Mouse (Mus musculus) c-Kit-positive CD71-negative TER-119-negative erythroid progenitor cells, embryonic 14.5 days (primary cell): ENCODE results near the gene Snorc.
"Not testable (repeated sequence)": the region's sequence is repeated elsewhere in the genome, so short reads cannot be mapped to it uniquely, and the experiment has no call there.

Experiments used
- DNase-seq: peaks from one replicate; pipeline ENCODE4 v3.0.0-alpha.2; 2013; ENCODE audit warnings: low read depth

The Snorc gene

DNA sequence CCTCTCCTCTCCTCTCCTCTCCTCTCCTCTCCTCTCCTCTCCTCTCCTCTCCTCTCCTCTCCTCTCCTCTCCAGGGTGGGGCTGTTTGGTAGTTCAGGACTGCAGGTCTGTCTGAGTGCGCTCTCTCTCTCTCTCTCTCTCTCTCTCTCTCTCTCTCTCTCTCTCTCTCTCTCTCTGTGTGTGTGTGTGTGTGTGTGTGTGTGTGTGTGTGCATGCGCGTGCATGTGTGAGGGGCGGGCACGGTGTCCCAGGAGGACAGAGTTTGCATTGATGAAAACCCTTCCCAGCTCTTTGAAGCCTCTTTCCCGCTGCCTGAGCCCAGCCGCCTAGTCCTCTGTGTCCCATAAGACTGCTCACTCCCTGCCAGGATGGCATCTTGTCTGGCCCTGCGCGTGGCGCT lies at the start of gene Snorc:
Gene Snorc (plus strand): TSS at position 301 of the 400 bp plus-strand sequence.
- DNase-seq, result not testable (repeated sequence)

DNA sequence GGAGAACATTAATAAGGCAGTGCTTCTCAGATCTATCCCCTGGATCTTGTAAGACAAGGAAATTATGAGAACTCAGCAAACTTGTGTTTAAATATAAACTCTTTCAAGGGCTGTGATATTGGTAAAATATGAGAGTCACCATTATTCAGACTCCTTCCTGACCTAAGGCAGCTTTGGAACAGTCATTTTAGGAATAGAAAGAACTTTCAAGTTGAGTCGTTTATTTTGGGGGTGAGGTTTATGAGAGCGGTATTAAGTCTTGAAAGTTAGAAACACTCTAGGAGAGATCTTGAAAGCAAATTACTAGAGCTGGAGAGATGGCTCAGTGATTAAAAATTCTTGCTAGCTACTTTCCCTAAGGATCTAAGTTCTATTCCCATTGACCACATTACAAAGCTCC lies 34.9 kb upstream of the Snorc start:
- DNase-seq, result no peak

DNA sequence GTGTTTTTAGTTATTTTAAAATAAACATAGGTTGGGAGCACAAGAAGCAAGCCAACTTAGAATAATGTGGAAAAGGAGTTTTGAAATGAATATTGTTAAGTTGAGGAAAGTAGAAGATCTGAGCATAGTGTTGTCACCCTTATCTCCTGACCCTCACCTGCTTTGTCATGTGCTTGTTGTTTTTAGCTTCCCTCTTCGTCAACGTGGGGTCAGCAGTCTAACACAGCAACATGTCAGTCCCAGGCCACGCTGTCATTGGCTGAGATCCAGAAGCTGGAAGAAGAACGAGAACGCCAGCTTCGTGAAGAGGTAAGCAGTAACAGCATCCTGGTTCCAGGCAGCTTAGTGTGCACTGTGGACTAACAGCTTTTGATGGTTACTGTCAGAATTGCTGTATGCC lies 33.5 kb upstream of the Snorc start:
- DNase-seq, result no peak

DNA sequence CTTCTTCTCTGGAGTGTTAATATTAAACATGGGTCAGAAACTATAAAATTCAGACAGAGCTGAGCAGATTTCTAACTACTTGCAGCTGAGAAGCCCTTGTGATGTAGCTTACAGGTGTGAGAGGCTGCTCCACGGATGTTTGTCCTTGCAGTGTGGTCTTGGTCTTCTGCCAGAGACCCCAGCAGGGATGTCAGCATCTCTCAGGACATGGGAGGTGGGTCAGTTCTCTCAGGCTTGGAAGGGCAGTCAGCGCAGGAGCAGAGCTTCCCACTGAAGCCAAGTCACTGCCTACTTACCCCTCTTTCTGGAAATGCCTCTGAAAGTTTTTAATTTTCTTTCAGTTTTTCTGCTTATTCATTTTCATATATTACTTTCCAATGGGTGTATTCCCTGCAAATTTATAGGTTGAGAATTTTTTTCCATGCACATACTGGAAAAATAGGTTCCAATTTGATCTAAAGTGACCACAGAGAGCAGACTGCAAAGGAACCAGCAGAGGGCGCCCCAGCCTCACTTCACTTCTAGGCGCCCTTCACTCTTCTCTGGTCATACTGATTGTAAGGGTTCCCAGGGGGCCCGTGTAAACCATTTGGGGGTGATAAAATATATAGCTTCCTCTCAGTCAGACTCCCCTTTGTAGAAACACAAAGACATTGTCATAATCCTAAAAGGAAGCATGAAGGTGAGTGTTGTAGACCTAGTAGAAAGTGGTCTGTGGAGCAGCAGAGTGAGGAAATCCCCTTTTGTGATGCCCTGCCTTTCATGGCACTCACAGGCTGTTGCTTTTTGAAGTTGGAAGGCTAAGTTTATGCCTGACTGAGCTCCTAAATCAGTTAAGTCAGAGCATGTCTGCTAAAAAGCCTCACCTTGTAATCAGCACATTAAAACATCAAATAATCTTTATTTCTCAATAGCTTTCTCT lies 22.6 kb upstream of the Snorc start:
- peak; percentile 42 for DNase-seq

DNA sequence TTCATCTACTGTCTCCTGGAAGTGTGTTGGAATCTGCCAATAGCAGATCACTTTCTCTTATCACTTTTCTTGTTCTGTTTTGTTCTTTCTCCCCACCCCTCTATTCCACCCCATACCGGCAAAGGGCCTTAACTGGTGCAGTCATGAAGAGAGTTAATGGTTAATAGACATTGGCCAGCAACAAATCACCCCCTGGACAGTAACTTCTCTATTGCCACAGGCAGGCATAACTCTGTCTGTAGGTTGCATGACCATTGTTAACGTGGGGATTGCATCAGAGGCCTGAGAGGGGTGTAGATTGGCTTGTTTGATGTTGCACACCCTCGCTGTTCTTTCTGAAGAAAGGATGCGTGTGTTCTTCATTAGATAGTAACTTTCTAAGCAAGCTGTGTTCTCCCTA lies 20.6 kb upstream of the Snorc start:
- no peak for DNase-seq

DNA sequence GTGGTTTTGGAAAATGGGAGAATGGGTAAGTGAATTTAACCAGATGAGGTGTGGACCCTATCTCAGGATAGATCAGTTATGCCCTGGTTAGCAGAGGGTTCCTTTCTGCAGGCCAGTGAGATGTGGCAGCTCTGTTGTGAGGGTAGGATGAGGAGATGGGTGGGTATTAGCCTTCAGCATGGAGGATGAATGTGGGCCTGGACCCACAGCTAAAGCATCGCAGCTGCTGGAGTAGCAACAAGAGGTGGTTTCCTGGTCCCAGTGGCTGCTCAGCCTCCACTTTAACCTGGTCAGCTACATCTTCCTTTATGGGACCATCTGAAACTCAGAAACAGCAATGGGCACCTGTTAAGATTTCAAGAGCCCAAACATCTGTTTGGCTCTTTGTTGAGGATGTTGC lies 13.6 kb upstream of the Snorc start:
- no peak for DNase-seq

DNA sequence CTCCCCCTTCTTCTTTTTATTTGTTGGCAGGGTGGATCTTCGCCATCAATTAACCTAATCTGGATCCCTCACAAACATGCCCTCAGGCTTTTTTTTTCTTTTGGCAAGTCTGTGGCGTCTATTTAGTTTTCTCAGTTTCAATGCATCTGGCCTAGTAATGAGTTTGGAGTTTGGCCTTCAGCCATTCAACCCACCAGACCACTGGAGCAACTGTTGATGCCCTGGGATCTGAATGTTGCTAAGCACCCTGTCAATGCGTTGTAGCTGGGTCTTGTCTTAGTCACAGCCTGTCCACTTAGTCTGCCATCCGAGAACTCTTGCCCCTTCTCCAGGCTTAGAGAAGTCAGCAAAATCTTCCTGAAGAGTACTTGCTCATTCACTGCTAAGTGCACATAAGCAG lies 12.0 kb upstream of the Snorc start:
- no peak for DNase-seq

DNA sequence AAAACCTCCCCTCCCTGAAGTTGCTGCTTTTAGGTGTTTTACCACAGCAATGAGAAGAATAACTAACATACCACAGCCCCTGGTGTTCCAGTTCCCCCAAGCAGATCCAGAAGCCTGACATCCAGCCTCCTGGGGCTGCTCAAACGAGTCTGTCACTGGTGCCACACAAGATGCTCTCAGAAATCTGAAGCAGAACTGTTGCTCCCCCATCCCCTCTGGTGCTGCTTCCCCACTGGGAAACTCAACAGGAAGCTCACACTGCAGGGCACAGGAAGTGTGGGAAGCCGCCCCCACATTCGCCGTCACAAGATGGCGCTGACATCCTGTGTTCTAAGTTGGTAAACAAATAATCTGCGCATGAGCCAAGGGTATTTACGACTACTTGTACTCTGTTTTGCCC lies 10.2 kb upstream of the Snorc start:
- not testable (repeated sequence) for DNase-seq

DNA sequence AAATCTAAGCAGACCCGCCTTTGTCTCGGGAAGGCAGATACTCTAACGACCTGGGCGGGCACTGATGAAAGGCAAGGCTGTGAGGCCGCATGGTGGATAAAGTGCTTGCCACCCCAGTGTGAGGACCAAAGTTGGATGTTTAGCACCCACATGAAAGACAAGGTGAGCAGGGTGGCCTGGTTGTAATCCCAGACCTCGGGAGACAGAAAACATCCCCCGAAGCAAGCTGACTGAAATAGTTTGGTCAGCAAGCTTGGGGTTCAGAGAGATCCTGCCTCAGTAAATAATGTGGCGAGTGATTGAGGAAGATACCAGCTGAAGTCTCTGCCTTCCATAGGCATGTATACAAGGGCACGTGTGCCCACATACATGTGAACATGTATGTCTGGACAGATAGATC lies 2.6 kb upstream of the Snorc start:
- DNase-seq, result no peak

DNA sequence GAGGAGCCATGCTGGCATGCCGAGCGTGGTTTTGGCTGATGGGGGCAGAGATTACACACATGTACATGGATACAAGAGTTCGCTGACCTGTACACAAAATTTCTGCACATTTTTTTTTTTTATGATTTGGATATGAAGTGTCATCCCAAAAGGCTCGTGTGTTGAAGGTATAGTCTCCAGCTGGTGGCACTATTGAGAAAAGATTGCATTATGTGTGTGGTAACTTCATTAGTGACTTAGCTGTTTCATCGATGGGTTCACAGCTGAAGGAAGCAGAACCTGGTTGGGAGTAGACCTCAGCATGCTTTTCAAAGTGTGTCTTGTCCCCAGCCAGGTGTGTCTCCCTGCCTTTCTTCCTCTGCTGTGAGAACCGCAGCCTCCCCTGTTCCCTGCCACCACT lies 1.8 kb upstream of the Snorc start:
- DNase-seq, result peak; percentile 14

DNA sequence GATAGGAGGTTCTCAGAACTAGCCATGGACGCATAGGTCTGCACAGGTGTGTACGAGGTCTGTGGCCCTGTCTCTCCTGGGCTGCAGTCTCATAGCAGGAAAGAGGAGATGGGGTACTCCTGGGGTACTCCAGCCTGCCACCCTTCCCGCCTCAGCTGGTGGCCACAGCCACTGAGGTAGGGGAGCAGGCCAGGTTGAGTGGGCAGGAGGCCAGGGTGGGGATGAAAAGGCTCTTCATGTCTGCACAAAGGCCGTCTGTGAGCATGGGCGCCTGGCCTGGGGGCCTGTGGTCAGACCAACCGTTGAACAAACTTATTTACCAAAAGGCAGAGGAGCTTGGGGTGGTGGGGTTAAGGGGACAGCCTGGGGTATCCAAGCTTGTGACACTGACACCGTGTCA lies 1.8 kb downstream of the Snorc start:
- no peak for DNase-seq

DNA sequence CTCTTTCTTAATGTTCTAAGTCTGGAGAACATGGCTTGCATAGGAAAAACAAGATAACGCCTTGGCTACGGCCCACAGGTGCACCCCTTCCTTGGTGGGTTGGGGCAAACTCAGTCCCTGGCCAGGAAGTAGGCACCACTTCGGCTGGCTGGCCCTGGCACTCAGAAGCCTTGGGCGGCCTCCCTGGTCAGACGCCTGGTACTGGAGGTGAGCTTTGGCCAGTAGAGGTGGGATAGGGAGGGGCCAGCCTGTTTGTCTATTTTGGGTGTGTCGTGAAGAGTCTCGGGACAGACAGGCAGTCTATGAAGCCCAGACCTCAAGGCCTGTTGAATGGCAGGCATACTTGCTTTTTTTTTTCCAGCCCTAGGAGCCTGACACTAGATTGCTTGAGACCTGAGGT lies 2.5 kb downstream of the Snorc start:
- DNase-seq, result no peak

DNA sequence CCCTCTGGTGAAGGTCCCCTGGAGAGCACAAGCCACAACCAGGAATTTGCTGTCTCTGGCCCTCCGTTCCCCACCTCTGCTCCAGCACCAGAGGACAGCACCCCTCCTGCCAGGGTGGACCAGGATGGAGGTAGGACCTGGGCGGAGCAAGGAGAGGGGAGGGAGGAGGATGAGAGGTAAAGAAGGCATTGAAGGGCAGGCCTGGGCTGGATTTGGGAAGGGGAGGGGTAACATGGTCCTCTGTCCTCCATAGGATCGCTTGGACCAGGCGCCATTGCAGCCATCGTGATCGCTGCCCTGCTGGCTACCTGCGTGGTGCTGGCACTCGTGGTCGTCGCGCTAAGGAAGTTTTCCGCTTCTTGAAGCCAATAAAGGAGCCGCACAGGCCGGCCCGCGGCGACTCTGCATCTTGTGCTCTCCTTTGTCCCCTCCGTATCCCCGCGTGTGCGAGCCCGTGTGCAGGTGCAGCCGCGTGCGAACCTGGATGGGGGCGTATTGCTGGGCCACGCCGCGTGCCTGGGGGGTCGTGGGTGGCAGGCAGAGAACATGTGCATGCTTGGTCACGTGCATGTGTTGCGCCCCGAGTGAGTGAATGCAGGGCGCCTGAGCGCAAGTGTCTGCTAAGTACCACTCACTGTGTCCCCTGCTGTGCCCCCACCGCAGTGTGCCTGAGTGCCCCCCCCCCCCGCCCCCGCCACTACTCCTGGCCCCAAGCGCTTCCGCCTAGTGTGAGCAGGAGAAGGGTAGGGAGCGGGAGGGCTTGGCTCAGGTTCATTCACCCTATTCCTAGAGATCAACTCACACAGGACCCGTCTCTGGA lies 5.2 kb downstream of the Snorc start:
- DNase-seq, result no peak

DNA sequence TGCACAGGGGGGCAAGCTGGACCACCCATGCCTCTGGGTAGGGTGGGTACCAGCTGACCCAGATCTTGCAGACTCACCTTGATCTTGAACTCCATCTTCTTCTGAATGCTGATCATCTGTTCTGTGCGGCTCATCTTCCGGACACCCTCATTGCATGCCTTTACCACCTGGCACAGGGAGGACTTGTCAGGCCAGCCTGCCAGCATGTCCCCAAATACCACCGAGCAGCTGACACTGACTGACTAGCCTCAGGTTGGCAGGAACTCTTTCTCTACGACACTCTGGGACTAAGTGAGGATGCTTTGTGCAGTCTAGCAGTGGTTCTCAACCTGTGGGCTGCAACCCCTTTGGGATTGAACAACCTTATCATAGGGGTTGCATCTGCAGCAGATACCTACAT lies 12.5 kb downstream of the Snorc start:
- no peak for DNase-seq

DNA sequence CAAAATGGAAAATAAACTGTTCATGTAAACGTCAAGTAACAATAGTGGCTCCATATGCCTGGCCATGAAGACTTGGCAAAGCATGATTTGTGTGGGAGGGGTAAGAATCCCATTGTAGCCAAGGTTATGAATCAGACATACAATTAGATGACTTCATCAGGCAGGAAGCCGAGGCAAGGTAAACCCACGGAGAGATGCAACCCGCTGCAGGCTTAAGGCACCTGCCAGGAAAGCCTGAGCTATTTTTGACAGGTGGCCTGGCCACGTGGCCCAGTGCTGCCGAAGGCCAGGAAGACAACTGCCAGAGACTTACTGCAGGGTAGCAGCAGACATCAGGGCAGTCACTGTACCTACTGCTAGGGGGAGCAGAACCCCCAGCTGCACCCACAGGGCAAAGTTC lies 16.3 kb downstream of the Snorc start:
- no peak for DNase-seq

DNA sequence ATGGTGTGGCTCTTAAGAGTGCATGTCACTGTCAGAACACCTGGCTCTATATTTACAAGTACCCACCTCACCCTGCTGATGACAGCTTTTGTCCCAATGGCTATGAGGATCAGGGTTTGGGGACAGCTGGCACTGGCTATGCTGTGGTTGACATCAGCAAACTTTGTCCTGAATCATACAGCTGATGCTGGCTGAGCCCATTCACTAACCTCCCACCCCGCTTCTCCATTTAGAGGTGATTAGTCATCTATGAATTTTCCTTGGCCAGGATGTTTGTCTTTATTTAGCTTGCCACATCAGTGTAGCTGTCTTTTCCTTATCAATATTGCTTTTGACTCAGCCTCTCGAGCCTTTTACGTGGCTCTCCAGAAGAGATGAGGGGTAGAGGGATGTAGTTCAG lies 22.2 kb downstream of the Snorc start:
- DNase-seq, result no peak

DNA sequence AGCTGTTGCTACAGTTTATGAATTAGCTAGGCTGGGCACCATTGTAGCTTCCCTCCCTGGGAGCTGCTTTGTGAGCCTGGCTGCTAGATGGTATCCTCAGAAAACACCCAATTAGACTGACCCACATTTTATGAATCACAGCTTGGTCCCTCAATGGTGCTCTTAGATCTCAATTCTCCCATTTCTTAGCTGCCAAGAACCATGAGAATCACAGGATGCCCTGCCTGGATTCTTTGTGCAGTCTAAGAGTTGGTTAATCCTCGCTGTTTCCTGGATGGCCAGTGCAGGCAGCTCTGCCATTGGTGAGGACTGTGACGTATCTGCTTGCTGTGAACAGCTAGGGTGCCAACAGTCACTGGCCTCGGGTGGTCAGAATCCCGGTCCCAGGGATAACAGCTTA lies 23.5 kb downstream of the Snorc start:
- DNase-seq, result no peak

DNA sequence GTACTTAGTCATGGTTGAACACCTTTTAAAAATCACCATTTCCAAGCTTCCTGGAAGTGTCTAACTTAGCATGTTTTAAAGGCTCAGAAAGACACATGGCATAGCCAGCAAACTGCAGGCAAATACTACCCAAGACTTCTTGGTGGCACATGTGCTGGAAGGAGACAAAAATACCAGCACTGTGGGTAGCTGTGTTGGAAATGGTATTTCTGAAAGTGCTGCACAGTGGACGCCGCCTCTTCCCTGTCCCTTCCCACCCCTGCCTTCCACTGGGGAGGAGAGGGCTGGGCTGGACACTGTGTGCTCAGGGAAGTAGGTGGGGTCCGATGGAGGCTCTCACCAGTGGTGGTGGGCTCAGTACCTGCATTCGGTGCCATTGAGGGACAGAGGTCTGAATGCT lies 35.5 kb downstream of the Snorc start:
- DNase-seq, result no peak

DNA sequence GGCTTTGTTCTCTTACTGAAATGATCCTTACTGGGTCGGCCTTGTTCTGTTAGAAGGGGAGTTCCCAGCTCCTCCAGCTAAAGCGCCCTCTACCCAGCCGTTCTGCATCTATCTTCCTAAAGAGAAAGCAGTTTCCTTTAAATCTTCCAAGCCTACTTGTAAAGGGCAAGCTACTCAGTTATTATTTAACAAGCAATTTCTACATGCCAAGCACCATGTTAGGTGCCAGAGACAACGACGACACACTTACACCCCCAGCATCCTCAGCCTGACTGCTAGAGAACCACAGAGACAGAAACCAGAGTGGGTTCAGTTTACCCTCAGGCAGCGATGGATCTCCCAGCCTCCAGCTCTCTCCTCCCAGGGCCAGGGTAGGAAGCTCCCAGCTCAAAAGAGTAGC lies 37.8 kb downstream of the Snorc start:
- no peak for DNase-seq

DNA sequence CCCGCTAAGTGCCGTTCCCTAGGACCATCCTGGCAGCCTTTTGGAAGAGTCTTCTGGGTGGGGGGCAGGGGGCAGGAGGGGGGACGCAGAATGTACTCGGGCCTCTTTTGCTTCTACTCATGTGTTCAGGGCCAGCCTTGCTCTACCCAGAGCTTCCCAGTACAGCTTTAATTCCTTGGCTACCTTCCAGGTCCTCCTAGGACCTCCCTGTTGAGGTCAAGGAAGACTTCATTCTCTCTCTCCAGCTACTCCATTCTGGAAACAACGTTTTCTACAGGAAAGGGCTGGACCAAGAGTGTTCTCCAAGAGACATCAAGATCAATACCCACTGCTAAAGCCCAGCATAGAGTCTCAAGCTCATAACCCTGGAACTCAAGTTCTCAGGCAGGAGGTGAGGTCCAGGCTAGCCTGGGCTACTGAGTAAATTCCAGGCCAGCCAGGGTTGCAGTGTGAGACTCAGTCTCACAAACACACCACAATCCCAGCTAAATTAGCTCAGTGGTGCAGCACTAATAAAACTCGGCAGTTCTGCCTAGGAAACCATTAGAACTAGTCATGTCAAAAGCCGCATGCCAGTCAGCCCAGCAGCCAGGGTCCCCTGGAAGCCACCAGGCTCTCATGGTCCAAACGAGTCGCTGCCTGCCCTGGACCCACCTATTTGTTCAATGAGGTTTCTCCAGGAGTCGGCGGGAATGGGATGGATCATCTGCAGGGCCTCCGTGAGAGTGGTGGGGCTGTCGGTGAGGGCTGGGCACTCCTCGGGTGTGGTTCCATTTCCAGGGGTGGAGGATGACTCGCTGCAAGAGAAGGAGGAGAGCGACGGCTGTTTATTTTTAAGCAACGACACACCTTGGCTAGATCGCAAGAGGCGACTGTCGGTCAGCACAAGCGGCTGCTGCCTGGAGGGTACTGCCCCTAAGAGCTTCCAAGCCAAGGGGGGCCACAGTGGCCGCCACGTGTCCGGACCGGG lies 38.8 kb downstream of the Snorc start:
- DNase-seq, result no peak

DNA sequence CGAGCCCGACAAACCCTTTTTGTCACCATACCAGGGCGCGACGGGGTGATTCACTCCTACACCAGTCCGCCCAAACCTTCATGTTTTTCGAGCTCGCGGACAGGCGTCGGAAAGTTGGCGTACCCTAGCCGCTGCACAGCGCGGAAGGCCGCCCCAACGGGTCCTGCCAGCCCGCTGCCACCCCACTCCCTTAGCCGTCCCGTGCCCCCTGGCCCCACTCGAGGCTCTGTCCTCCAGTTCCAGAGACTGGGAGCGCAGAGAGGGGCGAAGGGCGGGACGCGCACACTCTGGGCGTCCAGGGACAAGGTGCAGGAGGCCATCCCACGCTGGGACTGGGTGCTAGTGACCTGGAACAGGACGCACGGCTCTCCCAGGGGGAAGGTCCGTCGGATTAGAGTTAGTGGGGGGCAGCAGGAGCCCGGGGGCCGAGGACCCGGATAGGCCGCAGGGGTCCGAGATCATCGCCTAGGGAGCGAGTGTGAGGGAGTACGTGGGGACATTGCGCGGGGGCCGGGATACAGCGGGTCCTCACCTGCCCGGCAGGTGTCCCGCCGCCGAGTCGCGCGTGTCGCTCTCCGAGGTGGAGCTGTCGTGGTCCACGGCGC lies 39.6 kb downstream of the Snorc start, which contains the start of gene Neu2:
Gene Neu2 (plus strand): TSS at position 329 of the 605 bp plus-strand sequence.
- DNase-seq, result no peak
